Mouse (Mus musculus) frontal cortex, postnatal 14 days (tissue): Measurements from ENCODE around the gene Acoxl.
A peak's percentile ranks its signal among the peaks of the same experiment; 100 is the strongest.

Experiments used
- DNase-seq, 2 experiments: peaks; one replicate each; pipeline ENCODE4 v3.0.0; 2022; ENCODE audit warnings: low spot score in 2 of 2

The Acoxl gene

GRCm38 (mm10) chr2:127838576-127838975 is at the start of gene Acoxl:
Gene Acoxl, plus strand, starts transcription at chr2:127838876.
- no peak for DNase-seq

- DNase-seq = no peak
These were observed 49.5 kb upstream of the Acoxl start for GRCm38 (mm10) chr2:127789138-127789537.

- no peak for DNase-seq
These were observed 48.9 kb upstream of the Acoxl start for GRCm38 (mm10) chr2:127789651-127790270.

- peak; percentile 85 to 86 for DNase-seq
These were observed 46.6 kb upstream of the Acoxl start, which contains the start of gene Mtln for GRCm38 (mm10) chr2:127791919-127792603. Gene Mtln, minus strand, starts transcription at chr2:127792488.

- DNase-seq = peak; percentile 80 to 91
These were observed 7.1 kb upstream of the Acoxl start, which contains the start of gene Bub1 for GRCm38 (mm10) chr2:127831401-127832102. Gene Bub1, minus strand, starts transcription at chr2:127831865.

- DNase-seq = no peak
These were observed 6.4 kb upstream of the Acoxl start for GRCm38 (mm10) chr2:127832103-127832832.

- DNase-seq = no peak
These were observed 5.9 kb upstream of the Acoxl start for GRCm38 (mm10) chr2:127832833-127833190.

- DNase-seq = no peak
These were observed 749 bp downstream of the Acoxl start for GRCm38 (mm10) chr2:127839425-127839824.

GRCm38 (mm10) chr2:127841402-127841801 is 2.7 kb downstream of the Acoxl start:
- DNase-seq = no peak

- no peak for DNase-seq
These were observed 3.7 kb downstream of the Acoxl start for GRCm38 (mm10) chr2:127842421-127842820.

GRCm38 (mm10) chr2:127845346-127845982 is 6.8 kb downstream of the Acoxl start:
- no peak for DNase-seq

- DNase-seq = no peak
These were observed 7.3 kb downstream of the Acoxl start for GRCm38 (mm10) chr2:127846008-127846407.

- DNase-seq = no peak
These were observed 7.9 kb downstream of the Acoxl start for GRCm38 (mm10) chr2:127846571-127846970.

- DNase-seq = no peak
These were observed 11.7 kb downstream of the Acoxl start for GRCm38 (mm10) chr2:127850371-127850770.

- DNase-seq = peak; percentile 13 to 33
These were observed 15.8 kb downstream of the Acoxl start for GRCm38 (mm10) chr2:127854332-127854991.

GRCm38 (mm10) chr2:127864381-127864780 is 25.7 kb downstream of the Acoxl start:
- DNase-seq = no peak

- no peak for DNase-seq
These were observed 42.4 kb downstream of the Acoxl start for GRCm38 (mm10) chr2:127881063-127881462.

GRCm38 (mm10) chr2:127889432-127889831 is 50.8 kb downstream of the Acoxl start:
- peak; percentile 67 to 90 for DNase-seq

GRCm38 (mm10) chr2:127889979-127890378 is 51.3 kb downstream of the Acoxl start:
- DNase-seq = no peak

GRCm38 (mm10) chr2:127890526-127890925 is 51.9 kb downstream of the Acoxl start:
- no peak for DNase-seq

- no peak for DNase-seq
These were observed 52.4 kb downstream of the Acoxl start for GRCm38 (mm10) chr2:127891056-127891455.
